Mouse (Mus musculus): ENCODE data around the gene Radil. TPM values are rescaled to one million over a fixed set of nuclear protein-coding genes. Genes with fewer than 3 reads are reported as not detected.

The Radil gene
- polyA plus RNA-seq (2015; fragmentation: Nextera tagmentation; extraction: Ambion mirVana), result 1.8 and 2.5 TPM in 2 replicates

- Histone ChIP-seq H3K4me1 (peaks cover 25% of the 10 kb centered on the region), H3K36me3 (no peaks in the 10 kb centered on the region), H3K4me3 (replicated peaks) (peak within 1 kb of the TSS; percentile 63), H3K9ac (peak within 1 kb of the TSS; percentile 51), H3K9me3 (replicated peaks) (no peaks in the 10 kb centered on the region), H3K27ac (peak within 1 kb of the TSS; percentile 34), H3K4me2 (peak within 1 kb of the TSS; percentile 100), H3K27me3 (peaks cover 14% of the 10 kb centered on the region)
- peak; percentile 92 for ATAC-seq (replicated peaks; ENCODE audit: low FRiP score)
- 2% methylated on average over 78 of the region's 80 CpGs for WGBS
Measured at GRCm38 (mm10) chr5:142550706-142551652, at the start of gene Radil. TSS of gene Radil (minus strand) at chr5:142551098.

DNA sequence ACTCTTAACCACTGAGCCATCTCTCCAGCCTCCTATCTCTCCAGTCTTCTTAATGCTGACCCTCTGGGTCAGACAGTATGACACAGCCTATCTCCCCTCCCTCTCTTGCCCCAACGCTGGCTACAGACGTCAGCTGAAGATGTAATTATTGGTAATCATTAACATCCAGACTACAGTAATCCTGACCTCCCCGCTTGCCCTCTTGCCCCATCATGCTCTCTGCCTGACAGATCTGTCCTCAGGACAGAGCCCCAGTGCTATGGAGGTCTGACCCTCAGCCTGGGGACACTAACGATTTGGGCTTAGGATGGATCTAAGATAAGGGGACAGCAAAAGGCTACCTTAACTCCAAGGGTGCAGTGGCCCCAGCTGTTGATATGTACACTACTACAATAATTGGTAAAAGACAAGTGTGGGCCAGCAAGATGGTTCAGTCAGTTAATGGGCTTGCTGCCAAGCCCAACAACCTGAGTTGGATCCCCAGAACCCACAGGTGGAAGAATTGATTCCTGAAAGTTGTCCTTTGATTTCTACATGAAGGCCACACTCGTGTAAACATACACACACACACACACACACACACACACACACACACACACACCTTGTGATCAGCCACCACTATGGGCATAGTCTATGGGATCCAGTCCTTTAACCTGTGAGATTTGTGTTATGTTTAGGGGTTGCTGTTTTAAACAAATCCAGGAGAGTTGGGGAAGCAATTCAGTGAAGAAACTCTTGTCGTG, 46.9 kb upstream of the Radil start:
- Histone ChIP-seq H3K9me3 (replicated peaks) (no peaks in the 10 kb centered on the region), H3K36me3 (no peaks in the 10 kb centered on the region), H3K27ac (no peak overlapping the region), H3K4me1 (no peaks in the 10 kb centered on the region), H3K4me3 (replicated peaks) (no peak overlapping the region), H3K4me2 (no peak overlapping the region), H3K27me3 (no peaks in the 10 kb centered on the region), H3K9ac (no peak overlapping the region)
- 75% methylated on average over 6 of the region's 6 CpGs for WGBS
- ATAC-seq (replicated peaks; ENCODE audit: low FRiP score), result no peak

DNA sequence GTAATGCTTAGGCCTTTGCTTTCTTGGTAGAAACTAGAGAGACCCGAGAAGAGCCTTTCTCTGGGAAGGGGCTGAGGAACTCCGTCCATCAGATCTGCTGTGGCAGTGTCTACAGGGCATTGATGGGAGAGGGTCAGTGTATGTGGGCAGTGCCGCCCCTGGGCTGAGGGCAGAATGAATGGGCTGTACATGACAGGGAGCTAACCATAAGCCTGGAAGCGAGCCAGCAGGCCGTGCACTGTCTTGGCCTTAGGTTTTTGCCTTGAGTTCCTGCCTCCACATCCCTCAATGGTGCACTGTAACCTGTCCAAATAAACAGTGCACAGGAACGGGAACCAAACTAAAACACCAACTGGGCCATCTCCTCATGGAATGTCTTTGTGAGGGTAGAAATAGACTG, 45.8 kb upstream of the Radil start:
- Histone ChIP-seq H3K27ac (no peak overlapping the region), H3K4me2 (no peak overlapping the region), H3K36me3 (no peaks in the 10 kb centered on the region), H3K27me3 (no peaks in the 10 kb centered on the region), H3K4me3 (replicated peaks) (no peak overlapping the region), H3K9ac (no peak overlapping the region), H3K4me1 (no peaks in the 10 kb centered on the region), H3K9me3 (replicated peaks) (no peaks in the 10 kb centered on the region)
- 84% methylated on average over 6 of the region's 6 CpGs for WGBS
- no peak for ATAC-seq (replicated peaks; ENCODE audit: low FRiP score)

GRCm38 (mm10) chr5:142595698-142596097, 44.8 kb upstream of the Radil start:
- Histone ChIP-seq H3K4me1 (no peaks in the 10 kb centered on the region), H3K36me3 (no peaks in the 10 kb centered on the region), H3K4me2 (no peak overlapping the region), H3K27ac (no peak overlapping the region), H3K4me3 (replicated peaks) (no peak overlapping the region), H3K9ac (no peak overlapping the region), H3K27me3 (no peaks in the 10 kb centered on the region), H3K9me3 (replicated peaks) (no peaks in the 10 kb centered on the region)
- WGBS, result 66% methylated on average over 3 of the region's 3 CpGs
- ATAC-seq (replicated peaks; ENCODE audit: low FRiP score), result no peak

DNA sequence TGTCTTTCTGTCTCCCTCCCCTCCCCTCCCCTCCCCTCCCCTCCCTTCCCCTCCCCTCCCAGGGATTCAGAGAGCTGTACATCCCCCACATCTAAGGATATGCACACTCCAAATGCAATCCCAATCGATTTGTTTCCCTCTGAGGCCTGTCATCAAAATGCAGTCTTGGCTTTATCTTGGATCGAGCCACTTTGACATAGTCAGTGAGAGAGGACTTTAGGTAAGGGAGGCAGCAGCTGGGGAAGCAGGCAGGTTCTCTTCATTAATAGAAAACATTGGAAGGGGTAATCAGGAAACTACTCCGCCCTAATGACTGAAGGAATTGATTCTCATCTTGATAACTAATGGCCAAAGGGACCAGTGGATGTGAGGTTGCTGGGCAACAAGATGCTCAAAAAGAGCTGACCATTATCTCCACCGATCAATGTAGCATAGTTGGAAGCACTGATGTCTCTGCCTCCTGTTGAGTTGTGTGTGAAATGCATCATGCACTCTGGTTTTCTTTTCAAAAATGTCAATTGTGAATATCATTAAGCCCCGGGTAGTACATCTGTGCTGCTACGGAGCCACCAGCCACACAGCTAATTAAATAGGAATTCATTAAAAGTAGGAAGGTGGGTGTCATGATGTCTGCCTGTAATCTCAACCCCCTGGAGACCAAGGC, 40.2 kb upstream of the Radil start:
- Histone ChIP-seq H3K27me3 (no peaks in the 10 kb centered on the region), H3K4me1 (peaks cover 5% of the 10 kb centered on the region; the same call in 1 of the 2 replicates), H3K36me3 (no peaks in the 10 kb centered on the region), H3K9me3 (replicated peaks) (no peaks in the 10 kb centered on the region), H3K4me3 (replicated peaks) (no peak overlapping the region), H3K9ac (no peak overlapping the region), H3K4me2 (no peak overlapping the region), H3K27ac (no peak overlapping the region)
- WGBS, result 78% methylated on average over 6 of the region's 6 CpGs
- ATAC-seq (replicated peaks; ENCODE audit: low FRiP score), result no peak

- WGBS, result 62% methylated on average over 14 of the region's 14 CpGs
- no peak for ATAC-seq (replicated peaks; ENCODE audit: low FRiP score)
- Histone ChIP-seq H3K4me3 (replicated peaks) (no peak overlapping the region), H3K4me2 (no peak overlapping the region), H3K36me3 (no peaks in the 10 kb centered on the region), H3K27ac (no peak overlapping the region), H3K9me3 (replicated peaks) (no peaks in the 10 kb centered on the region), H3K9ac (no peak overlapping the region), H3K4me1 (0 out of 2 replicates have a peak, but pooled peaks cover 5% of the 10 kb centered on the region), H3K27me3 (no peaks in the 10 kb centered on the region)
Measured at GRCm38 (mm10) chr5:142583616-142584126, 32.8 kb upstream of the Radil start.

DNA sequence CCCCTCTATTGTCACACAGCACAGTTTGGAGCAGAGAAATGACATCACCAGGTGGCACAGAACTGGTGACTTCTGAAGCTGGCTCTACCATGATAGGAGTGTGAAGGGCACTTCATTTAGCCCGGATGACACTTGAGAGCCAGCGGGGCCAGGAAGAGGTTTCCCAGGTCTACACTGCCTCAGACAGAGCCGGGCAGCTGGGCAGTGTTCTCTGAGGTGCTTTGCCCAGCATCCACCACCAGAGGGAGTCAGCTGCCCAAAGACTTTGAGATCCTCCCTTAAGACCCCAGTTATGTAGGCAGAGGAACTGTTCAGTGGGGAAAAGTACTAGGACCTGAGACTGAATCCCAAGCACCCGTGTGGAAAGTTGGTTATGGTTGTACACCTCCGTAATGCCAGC, 30.6 kb upstream of the Radil start:
- H3K9ac ChIP-seq, result no peak overlapping the region
- no peak overlapping the region for H3K4me3 ChIP-seq (replicated peaks)
- H3K27me3 ChIP-seq, result no peaks in the 10 kb centered on the region
- no peak overlapping the region for H3K27ac ChIP-seq
- H3K4me2 ChIP-seq, result no peak overlapping the region
- ATAC-seq (replicated peaks; ENCODE audit: low FRiP score), result peak; percentile 60; the same call in 1 of the 2 replicates
- H3K36me3 ChIP-seq, result no peaks in the 10 kb centered on the region
- WGBS, result 15% methylated on average over 5 of the region's 5 CpGs
- H3K9me3 ChIP-seq (replicated peaks), result 0 out of 2 replicates have a peak, but pooled peaks cover 4% of the 10 kb centered on the region
- H3K4me1 ChIP-seq, result 0 out of 2 replicates have a peak, but pooled peaks cover 5% of the 10 kb centered on the region

DNA sequence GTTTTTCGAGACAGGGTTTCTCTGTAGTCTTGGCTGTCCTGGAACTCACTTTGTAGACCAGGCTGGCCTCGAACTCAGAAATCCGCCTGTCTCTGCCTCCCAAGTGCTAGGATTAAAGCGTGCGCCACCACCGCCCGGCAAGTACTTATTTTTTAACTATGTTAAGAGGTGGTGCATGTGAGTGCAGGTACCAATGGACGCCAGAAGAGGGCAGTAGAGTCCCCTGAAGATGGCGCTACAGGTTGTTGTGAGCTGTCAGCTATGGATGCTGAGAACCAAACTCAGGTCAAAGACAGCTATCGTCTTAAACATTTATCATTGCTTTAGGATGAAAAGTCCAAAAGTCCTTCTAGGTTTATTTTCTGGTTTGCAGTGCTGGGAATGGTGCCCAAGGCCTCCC, 27.3 kb upstream of the Radil start:
- H3K27me3 ChIP-seq, result no peaks in the 10 kb centered on the region
- H3K4me2 ChIP-seq, result no peak overlapping the region
- H3K9ac ChIP-seq, result no peak overlapping the region
- 0 out of 2 replicates have a peak, but pooled peaks cover 4% of the 10 kb centered on the region for H3K9me3 ChIP-seq (replicated peaks)
- no peaks in the 10 kb centered on the region for H3K4me1 ChIP-seq
- no peak overlapping the region for H3K4me3 ChIP-seq (replicated peaks)
- no peak overlapping the region for H3K27ac ChIP-seq
- WGBS, result 90% methylated on average over 10 of the region's 10 CpGs
- ATAC-seq (replicated peaks; ENCODE audit: low FRiP score), result no peak
- H3K36me3 ChIP-seq, result no peaks in the 10 kb centered on the region

- 0 out of 2 replicates have a peak, but pooled peaks cover 4% of the 10 kb centered on the region for H3K9me3 ChIP-seq (replicated peaks)
- H3K4me1 ChIP-seq, result no peaks in the 10 kb centered on the region
- no peak overlapping the region for H3K9ac ChIP-seq
- 81% methylated on average over 7 of the region's 7 CpGs for WGBS
- ATAC-seq (replicated peaks; ENCODE audit: low FRiP score), result no peak
- no peak overlapping the region for H3K27ac ChIP-seq
- H3K27me3 ChIP-seq, result no peaks in the 10 kb centered on the region
- H3K36me3 ChIP-seq, result no peaks in the 10 kb centered on the region
- no peak overlapping the region for H3K4me3 ChIP-seq (replicated peaks)
- H3K4me2 ChIP-seq, result no peak overlapping the region
Measured at GRCm38 (mm10) chr5:142576832-142577231, 25.9 kb upstream of the Radil start.

GRCm38 (mm10) chr5:142574323-142575057, 23.6 kb upstream of the Radil start:
- no peak for ATAC-seq (replicated peaks; ENCODE audit: low FRiP score)
- WGBS, result 78% methylated on average over 8 of the region's 8 CpGs
- Histone ChIP-seq H3K27me3 (no peaks in the 10 kb centered on the region), H3K4me2 (no peak overlapping the region), H3K4me3 (replicated peaks) (no peak overlapping the region), H3K27ac (no peak overlapping the region), H3K9me3 (replicated peaks) (0 out of 2 replicates have a peak, but pooled peaks cover 4% of the 10 kb centered on the region), H3K9ac (no peak overlapping the region), H3K4me1 (no peaks in the 10 kb centered on the region), H3K36me3 (no peaks in the 10 kb centered on the region)

DNA sequence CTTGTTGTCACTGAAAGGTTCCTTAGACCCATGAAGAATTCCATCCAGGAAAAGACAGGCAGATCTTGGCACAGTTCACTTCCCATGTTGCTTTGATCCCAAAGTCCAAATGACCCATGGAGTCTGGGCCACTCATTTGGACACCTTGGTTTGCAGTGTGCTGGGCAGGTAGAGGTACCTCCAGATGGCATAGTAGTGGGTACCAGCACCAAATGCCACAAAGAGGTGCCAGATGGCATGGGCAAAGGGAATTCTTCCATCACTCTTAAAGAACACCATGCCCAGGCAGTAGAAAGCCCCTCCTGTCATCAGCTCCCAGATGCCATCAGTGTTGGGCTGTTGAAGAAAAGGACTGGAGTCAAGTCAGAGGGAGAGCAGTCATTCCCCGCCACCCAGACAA, 13.7 kb upstream of the Radil start:
- no peaks in the 10 kb centered on the region for H3K27me3 ChIP-seq
- H3K4me2 ChIP-seq, result no peak overlapping the region
- H3K4me1 ChIP-seq, result no peaks in the 10 kb centered on the region
- no peak for ATAC-seq (replicated peaks; ENCODE audit: low FRiP score)
- H3K36me3 ChIP-seq, result no peaks in the 10 kb centered on the region
- no peaks in the 10 kb centered on the region for H3K9me3 ChIP-seq (replicated peaks)
- no peak overlapping the region for H3K4me3 ChIP-seq (replicated peaks)
- WGBS, result 89% methylated on average over 1 of the region's 1 CpGs
- no peak overlapping the region for H3K9ac ChIP-seq
- no peak overlapping the region for H3K27ac ChIP-seq
